Mouse (Mus musculus) kidney, adult 2 months (tissue): ENCODE data around the gene Lysmd2.

Source experiments
- CTCF ChIP-seq: fragments of 200-500 bp; conservative IDR thresholded peaks from 2 replicates; pipeline ENCODE4 v1.5.1; 2011; ENCODE audit warnings: low read depth, mild to moderate bottlenecking, control low read depth, low read length, moderate library complexity, mixed read lengths; ENCODE audit not compliant: insufficient read depth, insufficient read length
- POLR2A ChIP-seq: fragments of 200-500 bp; IDR thresholded peaks from one replicate; pipeline ENCODE4 v1.6.1; 2011; ENCODE audit warnings: low read depth, low read length, control low read depth

DNA sequence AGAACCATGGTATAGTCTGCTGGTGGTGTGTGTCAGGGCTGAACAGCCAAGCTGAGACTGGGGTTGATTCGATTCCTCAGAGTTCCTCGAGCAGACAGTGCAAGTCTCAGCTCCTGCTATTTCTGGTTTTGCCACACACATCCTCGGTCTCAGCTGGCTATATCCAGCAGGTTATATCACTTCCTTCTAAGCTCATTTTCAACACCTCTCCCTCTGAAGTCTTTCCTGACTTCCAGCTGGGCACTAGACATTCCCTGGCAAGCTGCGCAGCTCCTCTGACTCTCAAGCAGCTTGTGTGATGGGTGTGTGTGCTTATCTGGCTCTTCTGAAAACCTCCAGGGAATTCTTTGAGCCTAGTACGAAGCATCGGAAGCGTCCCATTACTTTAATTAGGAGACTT lies 50.7 kb downstream of the Lysmd2 start:
- TF ChIP-seq CTCF = no peak
- no peak for TF ChIP-seq POLR2A
